Mouse (Mus musculus) olfactory bulb, adult 2 months (tissue): ENCODE results near the gene Ppm1d. TPM values are rescaled to one million over a fixed set of nuclear protein-coding genes. Genes with fewer than 3 reads are reported as not detected.
A peak's percentile ranks its signal among the peaks of the same experiment; 100 is the strongest.

Experiments
- H3K27ac ChIP-seq: fragments of 200-500 bp; 2 replicates; pipeline ENCODE4 v1.5.1; 2012; ENCODE audit warnings: low read depth, low read length; ENCODE audit not compliant: insufficient read depth
- H3K4me1 ChIP-seq: fragments of 200-500 bp; 2 replicates; pipeline ENCODE4 v1.6.1; 2012; ENCODE audit warnings: low read length; ENCODE audit not compliant: control insufficient read depth, insufficient read depth
- H3K4me3 ChIP-seq: fragments of 200-500 bp; 2 replicates; pipeline ENCODE4 v1.5.1; 2012; ENCODE audit warnings: mild to moderate bottlenecking, low read depth, low read length, moderate library complexity; ENCODE audit not compliant: insufficient read depth
- CTCF ChIP-seq: fragments of 200-500 bp; IDR thresholded peaks from 2 replicates; pipeline ENCODE4 v1.5.1; 2012; ENCODE audit warnings: low read depth, mild to moderate bottlenecking, low read length, moderate library complexity; ENCODE audit not compliant: insufficient read depth
- POLR2A ChIP-seq: fragments of 200-500 bp; IDR thresholded peaks from 2 replicates; pipeline ENCODE4 v1.6.1; 2012; ENCODE audit warnings: mild to moderate bottlenecking, low read depth, low read length, moderate library complexity; ENCODE audit not compliant: insufficient read depth
- WGBS: fragments of 180-500 bp; shearing (Covaris S2); methylation state at CpG from one replicate; pipeline ENCODE4 v1.1.7; 2018; 5-methylcytosine and 5-hydroxymethylcytosine counted together
- polyA plus RNA-seq: library from polyadenylated mRNA; stranded (reverse); fragments of >200 nt; gene quantifications from 2 replicates; pipeline ENCODE4 v1.2.4, GENCODE M21; 2012; ENCODE audit warnings: low replicate concordance; ENCODE audit not compliant: missing spikeins, insufficient read depth, insufficient read length

The Ppm1d gene
- polyA plus RNA-seq, 1 experiment: not detected

- Histone ChIP-seq H3K4me3 (no peak overlapping the region), H3K4me1 (peaks cover 4% of the 10 kb centered on the region), H3K27ac (no peak overlapping the region)
- TF ChIP-seq POLR2A (no peak), CTCF (no peak)
- WGBS: 91% methylated on average over 6 of the region's 6 CpGs
Measured at GRCm38 (mm10) chr11:85359641-85360040, 48.6 kb downstream of the Ppm1d start.

GRCm38 (mm10) chr11:85361621-85362020, 50.6 kb downstream of the Ppm1d start:
- no peak overlapping the region for H3K27ac ChIP-seq
- H3K4me3 ChIP-seq: no peak overlapping the region
- H3K4me1 ChIP-seq: peaks cover 4% of the 10 kb centered on the region
- 79% methylated on average over 8 of the region's 8 CpGs for WGBS
- TF ChIP-seq CTCF: no peak
- no peak for TF ChIP-seq POLR2A

- Histone ChIP-seq H3K27ac (no peak overlapping the region), H3K4me1 (peaks cover 3% of the 10 kb centered on the region; the same call in 1 of the 2 replicates), H3K4me3 (no peak overlapping the region)
- no peak for TF ChIP-seq POLR2A
- TF ChIP-seq CTCF: no peak
- WGBS: 85% methylated on average over 3 of the region's 3 CpGs
Measured at GRCm38 (mm10) chr11:85366168-85366567, 55.1 kb downstream of the Ppm1d start.

- WGBS: 39% methylated on average over 3 of the region's 3 CpGs
- peaks cover 3% of the 10 kb centered on the region; the same call in 1 of the 2 replicates for H3K4me1 ChIP-seq
- TF ChIP-seq CTCF: no peak
- TF ChIP-seq POLR2A: no peak
Measured at GRCm38 (mm10) chr11:85367823-85368222, 56.8 kb downstream of the Ppm1d start.

GRCm38 (mm10) chr11:85379091-85379490, 68.0 kb downstream of the Ppm1d start:
- TF ChIP-seq POLR2A (no peak), CTCF (no peak)
- WGBS: 84% methylated on average over 3 of the region's 3 CpGs
- Histone ChIP-seq H3K27ac (no peak overlapping the region), H3K4me3 (no peak overlapping the region), H3K4me1 (no peaks in the 10 kb centered on the region)

More at GRCm38 (mm10) chr11:85367823-85368222, 56.8 kb downstream of the Ppm1d start:
- Histone ChIP-seq H3K27ac (no peak overlapping the region; the same call in 1 of the 2 replicates), H3K4me3 (no peak overlapping the region)

- Histone ChIP-seq H3K4me3 (no peak overlapping the region), H3K27ac (no peak overlapping the region), H3K4me1 (no peaks in the 10 kb centered on the region)
- TF ChIP-seq CTCF (no peak), POLR2A (no peak)
- 19% methylated on average over 1 of the region's 1 CpGs for WGBS
Measured at GRCm38 (mm10) chr11:85380046-85380445, 69.0 kb downstream of the Ppm1d start.

- no peak for TF ChIP-seq POLR2A
- 0 out of 2 replicates have a peak, but pooled peaks have one; percentile 38 for TF ChIP-seq CTCF
- H3K4me1 ChIP-seq: no peaks in the 10 kb centered on the region
- 10% methylated on average over 4 of the region's 4 CpGs for WGBS
- H3K4me3 ChIP-seq: no peak overlapping the region
- no peak overlapping the region for H3K27ac ChIP-seq
Measured at GRCm38 (mm10) chr11:85382055-85382454, 71.0 kb downstream of the Ppm1d start.

- Histone ChIP-seq H3K4me1 (no peaks in the 10 kb centered on the region), H3K27ac (no peak overlapping the region), H3K4me3 (no peak overlapping the region)
- TF ChIP-seq CTCF (no peak), POLR2A (no peak)
- WGBS: 89% methylated on average over 7 of the region's 7 CpGs
Measured at GRCm38 (mm10) chr11:85383975-85384821, 73.2 kb downstream of the Ppm1d start.

- Histone ChIP-seq H3K4me3 (no peak overlapping the region), H3K27ac (no peak overlapping the region), H3K4me1 (peaks cover 11% of the 10 kb centered on the region)
- TF ChIP-seq CTCF (no peak), POLR2A (no peak)
- WGBS: 47% methylated on average over 12 of the region's 12 CpGs
Measured at GRCm38 (mm10) chr11:85392179-85392863, 81.3 kb downstream of the Ppm1d start.
